Mouse (Mus musculus): Measurements from ENCODE around the gene Map4k3.

Gene Map4k3

GRCm38 (mm10) chr17:80729825-80730224 lies 1.5 kb upstream of the Map4k3 start:
- no peak for DNase-seq (ENCODE audit: low read depth, low spot score)

DNA sequence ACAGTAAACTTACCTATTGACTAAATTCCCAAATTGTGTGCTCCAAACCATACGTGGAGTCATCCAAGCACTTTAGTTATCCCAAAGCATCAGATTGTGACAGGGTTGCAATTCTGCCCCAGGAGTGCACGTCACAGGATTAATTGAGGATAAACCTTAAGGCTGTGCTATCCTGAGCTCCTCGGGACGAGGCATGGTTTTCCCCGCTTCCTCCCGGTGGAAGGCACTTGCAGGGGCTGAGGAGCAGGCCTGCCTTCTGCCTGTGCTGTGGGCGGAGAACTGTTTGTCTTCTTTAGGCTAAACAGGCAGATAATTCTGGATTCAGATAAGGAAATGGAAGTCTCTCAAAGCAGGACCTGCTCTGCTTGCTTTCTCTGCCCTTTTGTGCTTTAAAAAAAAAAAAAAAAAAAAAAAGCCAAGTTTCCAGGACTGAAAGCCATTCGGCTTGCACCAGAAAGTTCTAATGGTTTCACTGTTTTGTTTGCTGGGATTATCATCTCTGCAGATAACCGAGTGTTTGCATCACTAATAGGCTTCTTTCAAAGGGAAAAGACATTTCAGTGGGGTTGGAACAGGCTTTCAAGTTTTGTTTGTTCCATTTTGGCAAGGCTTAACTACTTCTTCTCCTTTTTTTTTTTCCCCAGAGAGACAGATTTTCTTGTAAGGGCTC lies 930 bp upstream of the Map4k3 start:
- DNase-seq (ENCODE audit: low read depth, low spot score), result no peak

DNA sequence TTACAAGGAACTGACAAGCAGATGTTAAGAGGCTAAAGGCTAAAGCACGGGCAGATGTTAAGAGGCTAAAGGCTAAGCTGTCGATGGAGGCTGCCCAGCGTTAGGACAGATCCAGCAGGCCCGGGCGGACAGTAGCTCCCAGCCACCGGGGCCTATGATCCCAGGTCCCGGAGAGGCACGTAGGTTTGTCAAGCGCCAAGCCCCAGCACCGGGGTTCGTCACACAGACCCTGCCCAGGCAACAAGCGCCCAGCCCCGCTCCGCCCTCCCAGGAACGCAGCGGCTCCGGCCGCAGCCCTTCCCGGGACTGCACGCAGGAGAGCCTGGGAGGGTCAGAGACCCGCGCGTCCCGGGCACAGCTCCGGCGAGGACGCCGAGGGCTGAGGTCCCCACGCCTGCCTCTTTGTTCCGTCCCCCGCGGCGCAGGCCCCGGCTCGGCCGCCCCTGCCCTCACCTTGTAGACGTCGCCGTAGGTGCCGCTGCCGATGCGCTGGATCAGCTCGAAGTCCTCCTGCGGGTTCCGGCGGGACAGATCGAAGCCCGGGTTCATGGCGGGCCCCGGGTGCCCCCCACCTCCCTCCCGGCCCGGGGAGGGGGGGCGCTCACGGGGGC lies 839 bp downstream of the Map4k3 start:
- peak; percentile 45 for DNase-seq (ENCODE audit: low read depth, low spot score)

DNA sequence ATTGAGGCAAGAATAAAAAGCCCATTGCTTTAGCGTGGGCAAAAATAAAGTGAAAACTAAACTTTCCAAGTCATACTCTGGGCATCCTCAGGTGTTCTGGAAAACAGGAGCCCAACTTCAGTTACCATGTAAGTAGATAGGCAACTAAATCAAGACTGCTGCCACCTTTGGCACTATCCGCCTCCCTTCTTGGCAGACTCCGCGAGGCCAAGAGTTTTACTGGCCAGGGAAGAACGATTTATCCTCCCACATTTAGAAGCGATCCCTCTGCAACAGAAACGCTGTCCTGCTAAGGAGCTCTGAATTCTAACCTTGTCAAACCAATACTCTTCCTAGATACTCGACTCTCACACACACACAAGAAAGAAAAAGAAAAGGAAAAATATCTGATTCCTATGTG lies 1.5 kb downstream of the Map4k3 start:
- DNase-seq (ENCODE audit: low read depth, low spot score), result no peak

DNA sequence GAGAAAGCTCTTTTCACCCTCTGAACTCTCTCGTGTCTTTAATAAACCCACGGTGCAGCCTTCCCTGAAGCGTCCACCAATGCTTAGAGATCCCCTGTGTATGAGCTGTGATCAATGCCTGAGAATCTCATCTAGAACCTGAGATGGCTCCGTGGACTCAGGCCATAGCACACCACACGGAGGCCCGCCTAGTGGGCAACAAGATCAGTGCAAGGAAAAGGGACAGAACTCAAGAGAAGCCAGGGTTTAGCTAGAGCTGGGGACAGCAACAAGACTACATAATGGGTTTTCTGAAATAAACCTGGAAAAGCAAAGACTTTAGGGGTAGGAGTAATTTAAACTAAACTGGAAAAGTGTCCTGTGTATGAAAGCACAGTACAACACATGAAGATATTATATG lies 5.2 kb downstream of the Map4k3 start:
- no peak for DNase-seq (ENCODE audit: low read depth, low spot score)

DNA sequence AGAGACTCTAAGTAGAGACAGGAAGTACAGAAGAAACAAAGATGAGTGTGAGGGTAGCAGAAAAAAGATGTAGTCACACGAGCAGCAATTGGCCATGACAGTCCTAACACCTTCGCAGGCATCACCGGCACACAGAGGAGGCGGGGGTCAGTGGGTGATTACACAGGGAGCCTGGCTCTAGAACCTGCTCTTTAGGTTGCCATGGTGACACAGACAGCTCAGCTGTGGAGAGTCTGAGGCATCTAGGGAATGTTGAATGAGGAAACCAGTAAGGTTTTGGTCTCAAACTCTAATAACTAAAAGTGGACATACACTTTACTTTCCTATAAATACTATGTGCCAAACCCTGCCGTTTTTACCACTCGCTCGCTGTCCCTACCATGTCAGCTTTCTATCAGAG lies 6.6 kb downstream of the Map4k3 start:
- DNase-seq (ENCODE audit: low read depth, low spot score), result no peak

DNA sequence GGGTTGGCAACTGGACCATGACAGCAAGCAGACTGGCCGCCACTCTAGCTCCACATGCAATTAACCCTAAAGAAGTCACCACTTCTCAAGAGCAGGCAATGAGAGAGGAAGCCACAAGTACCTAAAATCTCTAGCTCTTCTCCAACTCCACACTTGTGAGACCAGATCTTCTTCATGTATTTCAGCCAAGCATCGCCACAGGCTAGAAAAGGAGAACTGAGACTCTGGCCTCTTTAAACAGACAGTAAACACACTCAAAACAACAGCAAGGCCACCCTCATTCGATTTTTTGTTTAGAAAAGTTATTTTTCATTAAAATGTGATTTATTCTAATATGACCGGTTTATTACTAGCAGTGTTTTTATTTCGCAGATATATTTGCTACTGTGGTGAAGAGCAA lies 9.0 kb downstream of the Map4k3 start:
- DNase-seq (ENCODE audit: low read depth, low spot score), result no peak

DNA sequence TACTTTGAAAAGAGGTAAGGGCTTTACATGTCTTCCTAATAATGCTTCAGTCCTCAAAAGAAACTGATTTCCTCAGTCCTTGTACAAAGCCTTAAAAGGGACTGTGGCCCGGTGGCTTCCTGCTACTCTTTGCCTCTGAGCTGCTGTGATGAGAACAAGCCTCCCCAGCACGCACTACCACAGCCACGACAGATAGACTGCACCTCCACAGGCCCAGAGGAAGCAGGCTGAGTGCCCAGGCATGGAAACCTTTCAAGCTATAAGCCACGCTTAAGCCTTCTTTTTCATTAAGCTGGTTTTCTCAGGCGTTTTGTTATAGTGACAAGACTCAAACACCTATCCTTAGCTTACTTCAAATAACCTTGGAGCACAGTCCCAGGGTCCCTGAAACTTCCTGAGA lies 10.0 kb downstream of the Map4k3 start:
- DNase-seq (ENCODE audit: low read depth, low spot score), result no peak

DNA sequence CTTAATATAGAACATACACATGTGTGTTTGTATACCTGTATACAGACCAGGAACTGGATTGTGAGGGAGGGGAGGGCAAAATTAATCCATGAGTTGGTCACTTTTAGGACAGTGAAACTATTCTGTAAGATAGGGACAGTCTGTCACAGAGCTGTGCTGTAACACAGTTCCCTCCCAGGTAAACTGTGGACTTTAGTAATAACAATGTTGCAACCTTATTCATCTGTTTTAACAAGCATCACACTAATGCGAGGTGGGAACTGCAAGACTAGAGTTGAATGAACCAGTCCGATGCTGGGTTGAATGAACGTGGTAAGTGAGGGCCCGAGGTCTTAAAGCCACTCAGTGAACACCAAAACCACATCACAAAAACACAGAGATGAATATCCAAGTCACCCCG lies 14.7 kb downstream of the Map4k3 start:
- no peak for DNase-seq (ENCODE audit: low read depth, low spot score)

DNA sequence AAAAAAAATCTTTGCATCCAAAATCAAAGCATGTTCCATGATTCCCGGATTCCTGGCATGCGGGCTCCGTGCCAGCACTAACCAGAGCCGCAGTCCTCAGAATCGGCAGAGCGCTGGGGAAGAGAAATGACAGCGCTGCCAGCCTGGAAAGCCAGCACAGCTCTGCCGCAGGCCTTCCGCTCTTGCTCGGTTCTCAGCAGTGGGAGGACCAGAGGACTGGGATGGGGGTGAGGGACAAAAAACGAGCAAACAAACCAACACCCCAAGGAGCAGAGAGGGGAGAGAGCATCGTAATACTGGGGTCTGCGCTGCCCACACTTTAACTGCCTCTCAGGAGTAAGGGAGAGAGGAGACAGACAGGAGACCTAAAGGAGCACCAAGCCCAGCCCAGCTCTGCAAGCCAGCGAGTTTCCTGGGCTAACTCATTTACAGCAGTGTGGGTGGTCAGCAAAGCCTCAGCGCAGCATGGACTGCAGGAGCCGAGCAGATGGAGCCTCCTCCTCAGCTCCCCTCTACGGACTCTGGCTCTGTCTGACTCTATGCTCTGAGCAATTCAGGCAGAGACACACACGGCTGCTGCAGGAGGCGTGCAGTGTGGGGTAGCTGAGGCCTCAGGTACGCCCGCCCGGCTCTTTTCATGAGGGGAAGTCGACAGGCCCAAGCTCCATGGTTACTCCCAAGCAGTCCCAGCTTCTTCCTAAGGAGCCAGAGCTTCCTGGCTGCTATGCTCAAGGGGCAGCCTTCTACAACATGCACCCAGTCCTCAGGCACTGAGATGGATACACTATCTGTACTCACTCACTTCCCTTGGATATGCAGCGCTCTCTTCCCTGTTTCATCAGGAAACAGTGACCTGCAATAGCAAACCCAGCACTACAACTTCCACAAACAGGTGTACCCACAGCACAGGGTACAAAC lies 18.1 kb downstream of the Map4k3 start:
- no peak for DNase-seq (ENCODE audit: low read depth, low spot score)

- DNase-seq (ENCODE audit: low read depth, low spot score), result no peak
Observed at GRCm38 (mm10) chr17:80708803-80709202, 19.5 kb downstream of the Map4k3 start.

DNA sequence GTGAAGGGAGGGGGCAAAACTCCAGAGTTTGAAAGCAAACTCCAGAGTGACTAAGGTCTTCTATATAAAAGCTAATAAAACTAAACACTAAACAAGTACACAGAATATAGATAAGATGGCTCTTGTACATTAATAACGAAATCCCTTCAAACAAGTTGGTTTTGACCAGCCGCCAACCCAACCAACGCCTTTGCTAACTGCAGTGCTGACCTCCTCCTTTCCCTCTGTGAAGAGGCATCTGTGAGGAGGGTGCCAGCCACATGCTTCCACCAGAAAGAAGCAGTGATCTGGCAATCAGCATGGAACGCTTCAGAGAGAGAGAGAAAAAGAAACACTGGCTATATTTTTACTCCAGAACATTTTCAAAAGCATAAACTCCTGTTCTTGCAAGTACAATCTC lies 21.1 kb downstream of the Map4k3 start:
- no peak for DNase-seq (ENCODE audit: low read depth, low spot score)

DNA sequence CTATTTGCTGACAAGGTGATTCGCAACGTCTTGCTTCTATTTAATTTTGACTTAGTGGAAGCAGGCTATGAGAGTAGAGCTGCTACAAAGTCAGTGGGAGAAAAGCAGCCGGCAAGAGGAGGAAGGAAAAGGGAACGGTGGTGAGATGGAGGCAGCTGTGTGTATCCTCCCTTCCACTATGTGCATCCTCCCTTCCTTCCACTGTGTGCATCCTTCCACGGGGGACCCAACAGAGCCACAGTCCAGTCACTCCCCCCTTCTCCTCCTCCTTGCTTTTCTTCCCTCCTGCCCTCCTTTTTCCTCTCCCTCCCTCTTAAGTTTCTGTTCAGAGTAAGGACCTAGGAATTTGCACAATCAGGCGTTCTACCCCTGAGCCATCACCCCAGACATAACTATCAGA lies 21.7 kb downstream of the Map4k3 start:
- no peak for DNase-seq (ENCODE audit: low read depth, low spot score)

GRCm38 (mm10) chr17:80701687-80702086 lies 26.6 kb downstream of the Map4k3 start:
- no peak for DNase-seq (ENCODE audit: low read depth, low spot score)

DNA sequence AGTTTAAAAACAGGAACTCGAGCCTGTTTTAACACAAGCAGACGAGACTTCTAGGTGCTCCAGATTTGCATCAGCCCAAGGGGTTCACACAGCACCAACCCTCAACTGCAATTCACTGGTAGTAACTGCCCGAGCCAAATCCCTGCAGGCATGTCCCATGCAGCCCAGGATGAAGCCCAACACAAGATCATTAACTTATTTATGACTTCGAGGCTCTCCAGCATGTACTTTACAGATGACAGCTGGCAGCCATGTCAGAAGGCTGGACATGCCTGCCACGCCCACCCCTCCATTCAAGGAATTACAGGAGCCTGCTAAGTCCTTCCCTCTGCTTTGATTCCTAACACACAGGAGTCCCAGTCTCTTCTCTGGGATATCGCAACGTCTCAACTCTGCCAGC lies 29.4 kb downstream of the Map4k3 start:
- no peak for DNase-seq (ENCODE audit: low read depth, low spot score)

DNA sequence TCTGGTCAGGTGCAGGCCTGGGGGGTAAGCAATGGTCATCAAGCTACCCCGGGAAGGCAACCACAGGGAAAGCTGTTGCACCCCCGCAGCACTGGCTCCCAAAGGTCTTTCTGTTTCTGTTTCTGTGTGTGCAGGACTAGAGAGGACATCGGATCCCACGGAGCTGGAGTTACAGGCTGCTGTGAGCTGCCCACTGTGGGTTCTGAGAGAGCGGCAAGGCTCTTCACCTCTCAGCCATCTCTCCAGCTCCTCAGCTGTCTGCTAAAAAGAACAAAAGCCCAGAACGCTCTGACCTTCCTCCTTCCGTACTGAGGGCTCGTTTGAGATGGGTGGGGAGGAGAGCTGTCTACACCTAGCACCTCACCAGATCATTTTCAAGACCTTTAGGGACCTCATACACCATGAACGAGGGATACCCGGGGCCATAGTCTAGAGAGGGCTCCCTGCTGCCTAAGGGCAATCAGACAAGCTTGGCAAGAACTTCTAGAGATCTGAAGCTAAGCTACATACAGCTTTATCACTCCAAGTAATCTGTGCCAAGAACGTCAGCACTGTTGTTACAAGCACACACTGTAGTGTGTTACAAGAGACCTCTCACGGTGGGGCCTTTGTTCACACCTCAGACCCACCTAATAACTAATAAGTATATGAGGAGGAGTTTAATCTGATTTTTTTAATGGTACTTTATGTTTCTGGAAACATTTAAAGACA lies 29.9 kb downstream of the Map4k3 start:
- no peak for DNase-seq (ENCODE audit: low read depth, low spot score)

DNA sequence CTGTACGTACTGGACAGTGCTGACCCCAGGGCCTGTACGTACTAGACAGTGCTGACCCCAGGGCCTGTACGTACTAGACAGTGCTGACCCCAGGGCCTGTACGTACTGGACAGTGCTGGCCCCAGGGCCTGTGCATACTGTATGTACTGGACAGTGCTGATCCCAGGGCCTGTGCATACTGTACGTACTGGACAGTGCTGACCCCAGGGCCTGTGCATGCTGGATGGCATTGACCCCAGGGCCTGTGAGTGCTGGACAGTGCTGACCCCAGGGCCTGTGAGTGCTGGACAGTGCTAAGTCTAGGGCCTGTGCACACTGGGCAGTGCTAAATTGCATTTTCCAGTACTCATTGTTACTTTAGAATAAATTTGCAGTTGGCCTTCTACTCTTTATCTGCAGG lies 31.3 kb downstream of the Map4k3 start:
- DNase-seq (ENCODE audit: low read depth, low spot score), result no peak

GRCm38 (mm10) chr17:80696210-80696609 lies 32.1 kb downstream of the Map4k3 start:
- no peak for DNase-seq (ENCODE audit: low read depth, low spot score)

GRCm38 (mm10) chr17:80693707-80694106 lies 34.6 kb downstream of the Map4k3 start:
- no peak for DNase-seq (ENCODE audit: low read depth, low spot score)

DNA sequence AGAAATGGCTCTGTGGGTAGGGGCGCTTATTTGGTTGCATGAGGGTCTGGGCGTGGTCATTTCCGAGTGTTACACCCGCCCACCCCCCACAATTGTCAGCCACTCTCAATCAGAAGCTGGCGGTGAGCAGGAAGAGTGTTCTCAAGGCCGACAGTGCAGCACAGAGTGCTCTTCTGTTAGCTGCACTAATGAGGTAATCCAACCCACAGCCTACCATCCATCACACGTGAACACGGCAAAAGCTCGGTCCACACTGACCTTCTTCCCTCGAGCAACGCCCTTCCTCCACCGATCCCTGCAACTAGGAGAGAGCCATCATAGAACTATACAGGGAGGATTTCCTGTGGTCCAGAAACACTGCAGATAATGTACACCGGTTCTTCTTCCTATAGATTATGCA lies 36.1 kb downstream of the Map4k3 start:
- DNase-seq (ENCODE audit: low read depth, low spot score), result no peak

- DNase-seq (ENCODE audit: low read depth, low spot score), result no peak
Observed at GRCm38 (mm10) chr17:80688701-80689100, 39.6 kb downstream of the Map4k3 start.

DNA sequence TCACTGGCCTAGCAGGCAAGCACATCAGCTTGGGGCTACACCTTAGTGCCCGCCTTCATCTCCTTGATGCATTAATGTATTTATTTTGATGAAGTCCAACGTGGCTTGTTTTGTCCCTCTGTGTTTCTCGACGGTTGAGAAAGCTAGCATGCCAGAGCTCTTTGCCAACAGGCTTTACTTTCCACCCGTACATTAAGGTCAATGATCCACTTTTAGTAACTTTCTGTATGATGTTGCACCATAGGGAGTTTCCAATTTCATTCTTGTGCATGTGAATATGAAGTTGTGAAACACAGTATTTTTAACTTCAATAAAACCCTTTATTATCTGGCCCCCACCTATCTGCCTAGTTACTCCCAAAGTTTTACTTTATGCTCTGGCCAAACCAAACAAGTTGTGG lies 42.2 kb downstream of the Map4k3 start:
- DNase-seq (ENCODE audit: low read depth, low spot score), result no peak
